Mouse (Mus musculus): ENCODE results near the gene Hspb8. TPM values are rescaled to one million over a fixed set of nuclear protein-coding genes. Genes with fewer than 3 reads are reported as not detected.

Gene Hspb8
- polyA plus RNA-seq, 1 experiment from 2014 or later = 10.5 TPM

GRCm38 (mm10) chr5:116450901-116451300, 28.2 kb upstream of the Hspb8 start:
- Histone ChIP-seq H3K9ac (ENCODE audit: low read depth, low read length) (no peak overlapping the region), H3K4me1 (replicated peaks; ENCODE audit: control insufficient read depth, insufficient read depth, low read length) (no peaks in the 10 kb centered on the region), H3K36me3 (ENCODE audit: control insufficient read depth, insufficient read depth) (no peaks in the 10 kb centered on the region), H3K27me3 (replicated peaks; ENCODE audit: control insufficient read depth, insufficient read depth, low read length) (0 out of 2 replicates have a peak, but pooled peaks cover 4% of the 10 kb centered on the region), H3K27ac (ENCODE audit: low read depth, low read length) (no peak overlapping the region), H3K4me2 (replicated peaks; ENCODE audit: low read depth) (no peak overlapping the region), H3K4me3 (ENCODE audit: low read depth, low read length) (no peak overlapping the region), H3K9me3 (ENCODE audit: control insufficient read depth) (no peaks in the 10 kb centered on the region)
- WGBS = 72% methylated on average over 8 of the region's 8 CpGs
- ATAC-seq = no peak
- TF ChIP-seq CTCF (IDR thresholded peaks at IDR 0.05; ENCODE audit: low read depth) = no peak

- Histone ChIP-seq H3K36me3 (ENCODE audit: control insufficient read depth, insufficient read depth) (no peaks in the 10 kb centered on the region), H3K4me1 (replicated peaks; ENCODE audit: control insufficient read depth, insufficient read depth, low read length) (no peaks in the 10 kb centered on the region), H3K9ac (ENCODE audit: low read depth, low read length) (no peak overlapping the region), H3K4me2 (replicated peaks; ENCODE audit: low read depth) (no peak overlapping the region), H3K9me3 (ENCODE audit: control insufficient read depth) (no peaks in the 10 kb centered on the region), H3K27me3 (replicated peaks; ENCODE audit: control insufficient read depth, insufficient read depth, low read length) (0 out of 2 replicates have a peak, but pooled peaks cover 4% of the 10 kb centered on the region), H3K4me3 (ENCODE audit: low read depth, low read length) (no peak overlapping the region), H3K27ac (ENCODE audit: low read depth, low read length) (no peak overlapping the region)
- WGBS = 50% methylated on average over 8 of the region's 8 CpGs
- no peak for ATAC-seq
- no peak for TF ChIP-seq CTCF (IDR thresholded peaks at IDR 0.05; ENCODE audit: low read depth)
Observed at GRCm38 (mm10) chr5:116449522-116450225, 27.0 kb upstream of the Hspb8 start.

GRCm38 (mm10) chr5:116448409-116449191, 25.9 kb upstream of the Hspb8 start:
- Histone ChIP-seq H3K4me2 (replicated peaks; ENCODE audit: low read depth) (peak overlapping the region; percentile 11), H3K36me3 (ENCODE audit: control insufficient read depth, insufficient read depth) (no peaks in the 10 kb centered on the region), H3K27ac (ENCODE audit: low read depth, low read length) (no peak overlapping the region), H3K4me3 (ENCODE audit: low read depth, low read length) (no peak overlapping the region), H3K9ac (ENCODE audit: low read depth, low read length) (no peak overlapping the region), H3K27me3 (replicated peaks; ENCODE audit: control insufficient read depth, insufficient read depth, low read length) (0 out of 2 replicates have a peak, but pooled peaks cover 4% of the 10 kb centered on the region), H3K9me3 (ENCODE audit: control insufficient read depth) (no peaks in the 10 kb centered on the region), H3K4me1 (replicated peaks; ENCODE audit: control insufficient read depth, insufficient read depth, low read length) (no peaks in the 10 kb centered on the region)
- TF ChIP-seq CTCF (IDR thresholded peaks at IDR 0.05; ENCODE audit: low read depth) = no peak; the same call in 1 of the 2 replicates
- 5% methylated on average over 11 of the region's 11 CpGs for WGBS
- no peak for ATAC-seq

- Histone ChIP-seq H3K9ac (ENCODE audit: low read depth, low read length) (no peak overlapping the region), H3K27ac (ENCODE audit: low read depth, low read length) (no peak overlapping the region), H3K27me3 (replicated peaks; ENCODE audit: control insufficient read depth, insufficient read depth, low read length) (0 out of 2 replicates have a peak, but pooled peaks cover 4% of the 10 kb centered on the region), H3K4me1 (replicated peaks; ENCODE audit: control insufficient read depth, insufficient read depth, low read length) (no peaks in the 10 kb centered on the region), H3K36me3 (ENCODE audit: control insufficient read depth, insufficient read depth) (no peaks in the 10 kb centered on the region), H3K4me2 (replicated peaks; ENCODE audit: low read depth) (peak overlapping the region; percentile 11), H3K4me3 (ENCODE audit: low read depth, low read length) (no peak overlapping the region), H3K9me3 (ENCODE audit: control insufficient read depth) (no peaks in the 10 kb centered on the region)
- no peak for ATAC-seq
- TF ChIP-seq CTCF (IDR thresholded peaks at IDR 0.05; ENCODE audit: low read depth) = no peak
- 27% methylated on average over 11 of the region's 11 CpGs for WGBS
Observed at GRCm38 (mm10) chr5:116447821-116448350, 25.2 kb upstream of the Hspb8 start.

GRCm38 (mm10) chr5:116446552-116446951, 23.9 kb upstream of the Hspb8 start:
- ATAC-seq = no peak
- Histone ChIP-seq H3K36me3 (ENCODE audit: control insufficient read depth, insufficient read depth) (no peaks in the 10 kb centered on the region), H3K27me3 (replicated peaks; ENCODE audit: control insufficient read depth, insufficient read depth, low read length) (0 out of 2 replicates have a peak, but pooled peaks cover 4% of the 10 kb centered on the region), H3K4me1 (replicated peaks; ENCODE audit: control insufficient read depth, insufficient read depth, low read length) (no peaks in the 10 kb centered on the region), H3K4me3 (ENCODE audit: low read depth, low read length) (no peak overlapping the region), H3K9ac (ENCODE audit: low read depth, low read length) (no peak overlapping the region), H3K4me2 (replicated peaks; ENCODE audit: low read depth) (no peak overlapping the region), H3K27ac (ENCODE audit: low read depth, low read length) (no peak overlapping the region), H3K9me3 (ENCODE audit: control insufficient read depth) (no peaks in the 10 kb centered on the region)
- no peak for TF ChIP-seq CTCF (IDR thresholded peaks at IDR 0.05; ENCODE audit: low read depth)
- 48% methylated on average over 23 of the region's 23 CpGs for WGBS
